Mouse (Mus musculus): ENCODE data around the gene Shroom3. TPM values are rescaled to one million over a fixed set of nuclear protein-coding genes. Genes with fewer than 3 reads are reported as not detected.

Gene Shroom3
- polyA plus RNA-seq, 1 experiment = 0.57 TPM

DNA sequence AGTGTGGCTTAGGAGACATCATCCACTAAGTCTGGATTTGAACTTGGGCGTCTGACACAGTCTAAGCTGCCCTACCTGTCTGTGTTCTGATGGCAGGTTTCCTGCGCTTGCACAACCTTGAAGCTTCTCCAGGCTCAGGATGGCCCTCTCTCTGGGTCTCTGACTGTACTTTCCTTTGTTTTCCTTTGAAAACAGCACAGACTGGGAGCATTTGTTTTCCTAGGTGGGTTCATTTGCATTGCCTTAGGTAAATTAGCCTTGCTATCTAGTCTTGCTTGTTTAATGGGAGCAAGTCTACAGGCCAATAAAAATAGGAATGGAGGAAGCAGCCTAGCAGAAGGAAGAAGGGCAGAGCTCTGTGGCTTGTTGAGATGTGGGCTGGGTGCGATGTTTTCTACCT, 114.7 kb downstream of the Shroom3 start:
- no peaks in the 10 kb centered on the region for H3K27me3 ChIP-seq (ENCODE audit: control insufficient read depth, insufficient read depth, insufficient read length)
- no peak overlapping the region for H3K4me3 ChIP-seq (ENCODE audit: insufficient read depth, poor library complexity, severe bottlenecking)
- H3K79me2 ChIP-seq (ENCODE audit: control insufficient read depth, insufficient read depth) = no peaks in the 10 kb centered on the region
- H3K79me3 ChIP-seq (ENCODE audit: low read depth) = no peaks in the 10 kb centered on the region
- no peak overlapping the region for H3ac ChIP-seq (ENCODE audit: control insufficient read depth, insufficient read length, low read depth)
- TF ChIP-seq FOSL1 (IDR thresholded peaks at IDR 0.05; ENCODE audit: insufficient read depth, low read length, poor library complexity, severe bottlenecking) = no peak
- no peaks in the 10 kb centered on the region for H3K36me3 ChIP-seq (ENCODE audit: control insufficient read depth, insufficient read depth)

DNA sequence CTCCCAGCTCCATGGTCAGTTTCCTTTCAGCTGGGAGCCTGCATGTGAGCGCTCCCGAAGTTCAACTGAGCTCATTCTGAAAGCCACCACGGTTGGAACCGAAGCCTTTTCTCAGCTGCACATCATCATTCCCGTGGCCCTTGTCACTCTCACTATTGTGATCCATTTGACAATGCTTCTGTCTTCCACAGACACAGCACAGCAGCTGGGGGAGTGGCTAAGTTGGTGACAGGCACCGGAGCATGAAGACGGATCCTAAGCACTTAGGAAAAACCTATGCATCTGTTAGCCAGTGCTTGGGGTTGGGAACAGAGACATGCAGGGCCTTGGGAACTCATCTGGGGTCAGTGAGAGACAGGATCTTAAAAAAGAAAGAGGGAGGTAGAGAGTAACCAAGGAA, 121.1 kb downstream of the Shroom3 start:
- H3ac ChIP-seq (ENCODE audit: control insufficient read depth, insufficient read length, low read depth) = no peak overlapping the region
- no peaks in the 10 kb centered on the region for H3K27me3 ChIP-seq (ENCODE audit: control insufficient read depth, insufficient read depth, insufficient read length)
- no peaks in the 10 kb centered on the region for H3K79me3 ChIP-seq (ENCODE audit: low read depth)
- no peaks in the 10 kb centered on the region for H3K36me3 ChIP-seq (ENCODE audit: control insufficient read depth, insufficient read depth)
- no peak overlapping the region for H3K4me3 ChIP-seq (ENCODE audit: insufficient read depth, poor library complexity, severe bottlenecking)
- H3K79me2 ChIP-seq (ENCODE audit: control insufficient read depth, insufficient read depth) = no peaks in the 10 kb centered on the region
- no peak for TF ChIP-seq CTCF (IDR thresholded peaks at IDR 0.05; ENCODE audit: control insufficient read depth, insufficient read depth, insufficient read length)
- no peak for TF ChIP-seq USF1 (IDR thresholded peaks at IDR 0.05; ENCODE audit: low read depth)
- TF ChIP-seq CEBPB (IDR thresholded peaks at IDR 0.05; ENCODE audit: low read depth) = no peak
- no peak for TF ChIP-seq MAX (IDR thresholded peaks at IDR 0.05)
- no peak for TF ChIP-seq MYOG (IDR thresholded peaks at IDR 0.05; ENCODE audit: control insufficient read depth, extremely low read depth, insufficient read length)
- no peak for TF ChIP-seq FOSL1 (IDR thresholded peaks at IDR 0.05; ENCODE audit: insufficient read depth, low read length, poor library complexity, severe bottlenecking)
- TF ChIP-seq MYOD1 (IDR thresholded peaks at IDR 0.05; ENCODE audit: control insufficient read depth, insufficient read length, low read depth) = no peak

DNA sequence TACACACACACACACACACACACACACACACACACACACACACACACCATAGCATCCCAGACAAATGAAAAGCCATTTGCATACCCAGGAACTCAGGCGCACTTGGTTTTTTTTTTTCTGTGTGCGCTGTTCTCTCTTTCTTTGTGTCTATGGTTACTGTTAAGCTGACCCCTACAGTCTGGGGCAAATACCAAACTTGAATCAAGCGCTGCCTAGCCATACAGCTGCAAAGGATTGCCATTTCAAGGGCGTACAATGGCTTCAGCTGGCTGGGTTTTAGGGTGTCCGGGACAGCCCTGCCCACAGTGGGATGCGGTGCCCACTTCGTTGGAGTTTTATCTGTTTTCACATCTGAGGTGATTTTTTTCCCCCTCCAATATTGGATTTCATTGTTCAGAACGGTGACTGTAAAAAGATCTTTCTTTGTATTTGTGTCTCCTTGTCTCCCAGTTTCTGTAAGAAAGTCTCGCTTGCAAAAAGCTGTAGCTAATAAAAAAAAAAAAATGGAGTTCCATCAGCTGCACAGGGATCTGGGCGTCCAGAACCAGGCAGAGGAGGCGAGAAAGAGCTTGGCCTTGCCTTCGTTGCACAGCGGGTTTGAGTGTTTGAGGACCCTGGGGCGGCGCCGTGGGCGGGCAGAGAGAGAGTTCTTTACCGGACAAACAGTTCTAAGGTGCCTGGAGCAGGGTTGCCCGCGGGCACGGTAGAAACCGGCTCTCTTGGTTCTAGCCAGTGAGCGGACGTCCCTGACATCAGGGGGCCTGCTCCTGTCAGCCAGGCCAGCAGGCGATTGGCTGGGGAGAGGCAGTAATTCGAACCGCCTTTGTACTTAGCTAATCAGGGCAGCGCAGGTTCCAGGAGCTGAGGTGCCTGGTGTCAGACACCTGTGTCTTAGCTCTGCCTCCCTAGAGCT, 125.5 kb downstream of the Shroom3 start:
- TF ChIP-seq FOSL1 (IDR thresholded peaks at IDR 0.05; ENCODE audit: insufficient read depth, low read length, poor library complexity, severe bottlenecking) (no peak), MYOD1 (IDR thresholded peaks at IDR 0.05; ENCODE audit: control insufficient read depth, insufficient read length, low read depth) (no peak), CTCF (IDR thresholded peaks at IDR 0.05; ENCODE audit: control insufficient read depth, insufficient read depth, insufficient read length) (no peak), USF1 (IDR thresholded peaks at IDR 0.05; ENCODE audit: low read depth) (no peak), MAX (IDR thresholded peaks at IDR 0.05) (no peak), MYOG (IDR thresholded peaks at IDR 0.05; ENCODE audit: control insufficient read depth, extremely low read depth, insufficient read length) (no peak), CEBPB (IDR thresholded peaks at IDR 0.05; ENCODE audit: low read depth) (no peak)
- Histone ChIP-seq H3K79me3 (ENCODE audit: low read depth) (no peaks in the 10 kb centered on the region), H3K27me3 (ENCODE audit: control insufficient read depth, insufficient read depth, insufficient read length) (no peaks in the 10 kb centered on the region), H3K4me3 (ENCODE audit: insufficient read depth, poor library complexity, severe bottlenecking) (no peak overlapping the region), H3K79me2 (ENCODE audit: control insufficient read depth, insufficient read depth) (no peaks in the 10 kb centered on the region), H3K36me3 (ENCODE audit: control insufficient read depth, insufficient read depth) (no peaks in the 10 kb centered on the region), H3ac (ENCODE audit: control insufficient read depth, insufficient read length, low read depth) (no peak overlapping the region)

DNA sequence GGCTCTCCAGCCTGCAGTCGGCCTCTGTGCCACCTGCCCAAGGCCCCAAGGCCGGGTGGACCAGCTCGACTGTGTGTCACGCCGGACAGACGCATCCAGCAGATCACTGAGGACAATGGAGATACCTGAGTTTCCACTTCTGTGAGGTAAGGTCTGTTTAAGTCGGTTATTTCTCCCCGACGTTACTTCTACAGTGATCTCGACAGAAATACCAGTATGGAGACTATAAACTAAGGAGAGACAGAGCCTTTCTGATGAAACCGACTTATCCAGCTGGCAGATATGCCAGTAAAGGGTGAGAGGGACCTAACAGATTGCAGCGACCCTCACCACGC, 126.1 kb downstream of the Shroom3 start:
- no peaks in the 10 kb centered on the region for H3K79me2 ChIP-seq (ENCODE audit: control insufficient read depth, insufficient read depth)
- TF ChIP-seq MYOG (IDR thresholded peaks at IDR 0.05; ENCODE audit: control insufficient read depth, extremely low read depth, insufficient read length) = no peak
- no peaks in the 10 kb centered on the region for H3K36me3 ChIP-seq (ENCODE audit: control insufficient read depth, insufficient read depth)
- H3K79me3 ChIP-seq (ENCODE audit: low read depth) = no peaks in the 10 kb centered on the region
- no peak overlapping the region for H3ac ChIP-seq (ENCODE audit: control insufficient read depth, insufficient read length, low read depth)
- H3K4me3 ChIP-seq (ENCODE audit: insufficient read depth, poor library complexity, severe bottlenecking) = no peak overlapping the region
- no peaks in the 10 kb centered on the region for H3K27me3 ChIP-seq (ENCODE audit: control insufficient read depth, insufficient read depth, insufficient read length)

DNA sequence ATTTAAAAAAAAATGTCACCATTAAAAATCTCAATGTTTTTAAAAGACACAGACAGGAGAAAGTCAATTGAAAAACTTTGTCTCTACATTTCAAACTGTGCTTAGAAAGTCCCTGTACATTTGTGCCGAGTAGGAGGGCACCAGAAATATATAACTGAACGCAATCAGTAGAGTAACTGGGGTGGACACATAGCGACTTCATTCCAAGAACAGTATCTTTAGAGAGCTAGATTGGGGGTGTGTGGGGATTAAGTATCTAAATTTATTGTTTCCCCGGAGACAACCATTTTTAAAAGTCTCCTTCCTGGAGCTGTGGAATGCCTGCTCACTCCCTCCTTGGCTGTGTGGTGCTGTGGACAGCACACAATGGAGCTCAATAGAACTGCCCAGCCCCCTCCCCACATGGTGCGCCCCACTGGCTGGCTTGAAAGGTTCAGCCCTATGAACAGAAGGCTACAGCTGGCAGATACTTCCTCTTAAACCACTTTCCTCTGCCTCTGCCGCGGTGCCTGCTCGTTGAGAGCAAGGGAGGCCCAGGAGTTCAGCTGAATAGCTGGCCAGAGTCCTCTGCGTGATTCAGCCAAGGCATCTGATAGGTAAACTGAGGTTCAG, 127.8 kb downstream of the Shroom3 start:
- no peaks in the 10 kb centered on the region for H3K79me3 ChIP-seq (ENCODE audit: low read depth)
- H3K79me2 ChIP-seq (ENCODE audit: control insufficient read depth, insufficient read depth) = no peaks in the 10 kb centered on the region
- no peak overlapping the region for H3ac ChIP-seq (ENCODE audit: control insufficient read depth, insufficient read length, low read depth)
- TF ChIP-seq CTCF (IDR thresholded peaks at IDR 0.05; ENCODE audit: control insufficient read depth, insufficient read depth, insufficient read length) (no peak), MAX (IDR thresholded peaks at IDR 0.05) (no peak), FOSL1 (IDR thresholded peaks at IDR 0.05; ENCODE audit: insufficient read depth, low read length, poor library complexity, severe bottlenecking) (no peak), CEBPB (IDR thresholded peaks at IDR 0.05; ENCODE audit: low read depth) (no peak), MYOD1 (IDR thresholded peaks at IDR 0.05; ENCODE audit: control insufficient read depth, insufficient read length, low read depth) (no peak), MYOG (IDR thresholded peaks at IDR 0.05; ENCODE audit: control insufficient read depth, extremely low read depth, insufficient read length) (no peak), USF1 (IDR thresholded peaks at IDR 0.05; ENCODE audit: low read depth) (no peak)
- H3K4me3 ChIP-seq (ENCODE audit: insufficient read depth, poor library complexity, severe bottlenecking) = no peak overlapping the region
- H3K27me3 ChIP-seq (ENCODE audit: control insufficient read depth, insufficient read depth, insufficient read length) = no peaks in the 10 kb centered on the region
- H3K36me3 ChIP-seq (ENCODE audit: control insufficient read depth, insufficient read depth) = no peaks in the 10 kb centered on the region

DNA sequence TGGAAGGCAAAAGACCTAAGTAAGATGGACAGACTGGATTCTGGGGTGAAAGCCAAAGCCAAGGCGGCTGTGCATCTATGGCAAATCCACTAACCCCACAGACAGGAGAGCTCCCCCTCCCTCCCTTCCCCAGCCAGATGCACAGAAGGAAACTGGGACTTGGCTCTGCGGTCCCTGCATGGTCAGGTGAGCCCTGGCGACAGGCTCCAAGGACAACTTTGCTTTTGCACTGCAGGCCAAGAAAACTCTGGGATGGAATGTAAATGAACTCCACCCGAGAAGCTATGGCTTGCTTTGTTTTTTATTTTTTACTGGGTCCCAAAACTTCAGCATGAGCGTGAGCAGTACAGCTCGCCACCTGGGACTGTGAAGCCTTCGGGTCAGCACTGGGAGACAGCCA, 128.5 kb downstream of the Shroom3 start:
- Histone ChIP-seq H3K4me3 (ENCODE audit: insufficient read depth, poor library complexity, severe bottlenecking) (no peak overlapping the region), H3ac (ENCODE audit: control insufficient read depth, insufficient read length, low read depth) (no peak overlapping the region), H3K79me3 (ENCODE audit: low read depth) (no peaks in the 10 kb centered on the region)

More for the DNA sequence above, 128.5 kb downstream of the Shroom3 start:
- Histone ChIP-seq H3K36me3 (ENCODE audit: control insufficient read depth, insufficient read depth) (no peaks in the 10 kb centered on the region), H3K27me3 (ENCODE audit: control insufficient read depth, insufficient read depth, insufficient read length) (no peaks in the 10 kb centered on the region), H3K79me2 (ENCODE audit: control insufficient read depth, insufficient read depth) (no peaks in the 10 kb centered on the region)
- no peak for TF ChIP-seq CEBPB (IDR thresholded peaks at IDR 0.05; ENCODE audit: low read depth)
- TF ChIP-seq MAX (IDR thresholded peaks at IDR 0.05) = no peak
- no peak for TF ChIP-seq MYOG (IDR thresholded peaks at IDR 0.05; ENCODE audit: control insufficient read depth, extremely low read depth, insufficient read length)
- no peak for TF ChIP-seq MYOD1 (IDR thresholded peaks at IDR 0.05; ENCODE audit: control insufficient read depth, insufficient read length, low read depth)
- no peak for TF ChIP-seq FOSL1 (IDR thresholded peaks at IDR 0.05; ENCODE audit: insufficient read depth, low read length, poor library complexity, severe bottlenecking)
- no peak for TF ChIP-seq CTCF (IDR thresholded peaks at IDR 0.05; ENCODE audit: control insufficient read depth, insufficient read depth, insufficient read length)
- no peak for TF ChIP-seq USF1 (IDR thresholded peaks at IDR 0.05; ENCODE audit: low read depth)
